Mouse (Mus musculus): ENCODE results near the gene Ebf1. TPM values are rescaled to one million over a fixed set of nuclear protein-coding genes. Genes with fewer than 3 reads are reported as not detected.

Gene Ebf1
- polyA plus RNA-seq, 1 experiment from 2014 or later = 109 TPM

DNA sequence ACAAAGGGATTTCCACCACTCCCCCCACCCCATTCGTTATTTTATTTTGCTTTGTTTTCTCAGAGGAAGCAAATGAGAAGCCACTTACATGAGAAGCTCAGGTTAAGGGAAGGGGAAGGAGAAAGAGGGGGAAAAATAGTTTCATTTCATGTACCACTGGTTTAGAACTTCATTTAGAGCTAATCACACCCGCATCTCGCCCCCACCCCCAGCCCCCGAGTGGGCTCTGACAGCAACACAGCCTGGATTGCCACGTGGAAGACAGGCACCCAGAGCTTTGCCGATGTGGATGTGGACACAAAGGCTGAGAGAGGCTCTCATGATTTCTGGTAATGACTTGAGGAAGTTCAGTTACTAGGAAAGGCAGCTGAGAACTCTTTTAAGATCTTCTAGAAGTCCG lies 410.0 kb downstream of the Ebf1 start:
- Histone ChIP-seq H3K9ac (peak overlapping the region; percentile 14; the same call in 1 of the 2 replicates), H3K36me3 (no peaks in the 10 kb centered on the region), H3K4me2 (replicated peaks) (peak overlapping the region; percentile 40), H3K9me3 (no peaks in the 10 kb centered on the region), H3K27ac (no peak overlapping the region), H3K4me3 (no peak overlapping the region), H3K4me1 (peaks cover 4% of the 10 kb centered on the region; the same call in 1 of the 2 replicates), H3K27me3 (replicated peaks) (no peaks in the 10 kb centered on the region)
- WGBS = 59% methylated on average over 7 of the region's 7 CpGs
- ATAC-seq (ENCODE audit: low FRiP score, low read depth) = no peak

DNA sequence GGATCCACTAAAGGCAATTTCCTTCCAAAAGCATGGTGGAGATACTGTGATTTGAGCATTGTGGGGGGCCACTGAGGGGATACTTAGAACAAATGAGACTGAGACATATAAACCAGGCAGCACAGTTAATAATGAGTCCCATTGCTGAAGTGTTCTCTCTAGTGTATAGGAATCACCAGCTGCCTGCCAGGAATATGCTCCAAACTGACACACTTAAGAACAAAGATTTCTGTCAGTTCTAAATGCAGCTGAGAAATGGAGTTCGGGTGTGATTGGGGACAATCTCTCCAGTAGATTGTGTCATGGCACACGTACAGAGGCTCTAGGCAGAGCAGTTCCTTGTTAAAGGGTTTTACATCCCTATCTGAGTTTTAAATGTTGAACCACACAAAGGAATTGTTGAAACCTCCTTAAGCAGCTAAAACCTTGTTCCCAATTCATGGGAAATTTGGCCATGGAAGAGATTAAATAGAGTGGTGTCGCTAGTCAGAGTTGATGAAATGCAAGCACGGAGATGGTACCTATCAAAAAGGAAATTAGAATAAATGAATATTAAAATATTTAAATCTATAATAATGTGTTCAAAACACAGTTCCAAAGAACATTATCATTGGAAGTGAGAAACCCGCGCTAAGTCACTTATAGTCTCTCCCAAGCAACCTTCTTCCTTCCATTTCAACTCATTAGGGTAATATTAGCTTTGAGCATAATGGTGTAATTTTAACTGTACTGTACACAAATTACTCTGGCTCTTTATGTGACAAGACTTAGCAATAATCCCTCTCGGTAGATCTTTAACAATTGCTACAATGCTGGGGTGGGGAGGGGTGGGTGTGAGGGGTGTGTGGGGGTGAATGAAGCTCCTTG lies 438.9 kb downstream of the Ebf1 start:
- no peak overlapping the region for H3K27ac ChIP-seq
- no peak for ATAC-seq (ENCODE audit: low FRiP score, low read depth)
- WGBS = 83% methylated on average over 7 of the region's 7 CpGs

More for the DNA sequence above, 438.9 kb downstream of the Ebf1 start:
- H3K36me3 ChIP-seq = no peaks in the 10 kb centered on the region
- H3K9ac ChIP-seq = no peak overlapping the region
- no peak overlapping the region for H3K4me3 ChIP-seq
- H3K4me1 ChIP-seq = no peaks in the 10 kb centered on the region
- H3K27me3 ChIP-seq (replicated peaks) = no peaks in the 10 kb centered on the region
- no peak overlapping the region for H3K4me2 ChIP-seq (replicated peaks)
- H3K9me3 ChIP-seq = no peaks in the 10 kb centered on the region

Other genes starting within 250 kb of the Ebf1 start
- not detected in 2 replicates for gene Il12b, start 217.3 kb upstream of the Ebf1 start, polyA plus RNA-seq (2016; fragmentation: Nextera tagmentation; extraction: Ambion mirVana)
- 65.9 and 70.8 TPM in 2 replicates for gene Ublcp1, start 146.8 kb upstream of the Ebf1 start, polyA plus RNA-seq (2016; fragmentation: Nextera tagmentation; extraction: Ambion mirVana)
- gene Rnf145, start 98.4 kb upstream of the Ebf1 start, polyA plus RNA-seq (2016; fragmentation: Nextera tagmentation; extraction: Ambion mirVana) = 135 and 143 TPM in 2 replicates